Mouse (Mus musculus): ENCODE measurements around the gene 5530401A14Rik. TPM values are rescaled to one million over a fixed set of nuclear protein-coding genes. Genes with fewer than 3 reads are reported as not detected.

The 5530401A14Rik gene
- total RNA-seq, 2 experiments from 2014 or later: 0.08 to 0.20 TPM

GRCm38 (mm10) chr11:81926393-81926792 lies 65.9 kb downstream of the 5530401A14Rik start:
- DNase-seq (ENCODE audit: low spot score in 2 of 2): no peak

DNA sequence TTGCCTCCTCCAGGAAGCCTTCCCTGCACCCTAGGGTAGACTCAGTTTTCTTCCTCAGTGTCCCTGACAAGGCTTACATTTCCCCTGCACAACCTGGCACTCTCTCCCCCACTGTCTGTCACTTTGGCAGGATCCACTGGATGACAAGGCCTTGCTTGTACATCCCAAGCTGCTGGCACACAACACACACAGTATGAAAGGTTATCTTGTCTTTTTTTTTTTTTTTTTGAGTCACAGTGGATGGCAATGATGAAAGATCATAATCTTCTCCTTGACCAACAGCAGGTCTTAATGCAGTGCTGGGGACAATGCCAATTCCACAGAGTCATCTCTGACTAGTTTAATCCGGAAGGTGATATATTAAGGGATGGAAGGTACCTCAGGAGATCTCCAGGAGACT lies 77.0 kb downstream of the 5530401A14Rik start:
- no peak for DNase-seq (ENCODE audit: low spot score in 2 of 2)

DNA sequence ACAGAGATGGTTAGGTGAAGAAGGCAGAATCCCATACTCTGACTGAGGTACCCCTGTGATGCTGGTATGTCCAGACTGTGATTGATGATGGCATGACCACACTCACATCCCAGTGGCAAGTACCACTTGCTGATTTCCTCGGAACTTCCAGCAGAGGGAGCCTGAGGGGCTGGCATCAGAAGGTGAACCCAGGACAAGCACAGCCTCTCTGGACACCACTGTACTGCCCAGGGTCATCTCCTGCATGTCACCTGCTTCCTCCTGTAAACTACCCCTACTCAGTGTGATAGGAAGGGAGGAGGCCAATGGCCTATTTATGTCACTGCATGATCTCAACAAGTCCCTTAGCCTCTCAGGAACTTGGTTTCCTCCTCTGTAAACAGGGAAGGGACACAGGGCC lies 80.5 kb downstream of the 5530401A14Rik start:
- no peak for DNase-seq (ENCODE audit: low spot score in 2 of 2)

GRCm38 (mm10) chr11:81942167-81942566 lies 81.7 kb downstream of the 5530401A14Rik start:
- no peak for DNase-seq (ENCODE audit: low spot score in 2 of 2)

Other genes with a start within 250 kb of the 5530401A14Rik start
- gene Asic2, start 107.8 kb downstream of the 5530401A14Rik start, total RNA-seq (2021): 1 to 10 TPM; 4.4 to 6.0 TPM
- gene Ccl2, start 174.9 kb downstream of the 5530401A14Rik start, total RNA-seq (2021): 1 to 10 TPM; 1.1 to 1.4 TPM
- gene Gm17268, start 177.9 kb downstream of the 5530401A14Rik start, total RNA-seq (2021): not detected
- gene Ccl7, start 185.0 kb downstream of the 5530401A14Rik start, total RNA-seq (2021): not detected
- gene Ccl11, start 197.2 kb downstream of the 5530401A14Rik start, total RNA-seq (2021): 1 to 10 TPM; 3.8 to 4.0 TPM
- 1 to 10 TPM in 1 of 2 experiments, under 1 TPM in 1; 0.84 to 1.1 TPM for gene Ccl12, start 241.2 kb downstream of the 5530401A14Rik start, total RNA-seq (2021)

Measured in adrenal gland, postnatal 4 days (tissue).